14 mouse cellular contexts compared by ENCODE assay signal in genomic region chr6:59409001-59409700, GRCm38 (mm10). TPM values are rescaled to one million over a fixed set of nuclear protein-coding genes. Genes with fewer than 3 reads are reported as not detected.
DNase-seq lines count a peak whose midpoint lies in the region; ATAC-seq and TF ChIP-seq lines count a peak whose summit lies in the region.
"Had no signal": no experiment of that assay in that cellular context is flagged by ENCODE, and none has a peak within 500 bp of the region (broad histone marks: within the 10 kb centered on the region; RNA-seq: fewer than 3 reads in every experiment).

No protein-coding gene starts in this region.

- H3K4me3 ChIP-seq in heart, embryonic 12.5 days = no peak overlapping the region
- H3K4me3 ChIP-seq in lung, embryonic 15.5 days = no peak overlapping the region
- no peak overlapping the region for H3K4me3 ChIP-seq in lung, postnatal 0 days (ENCODE audit: low read depth, low read length)
- no peak overlapping the region for H3K4me3 ChIP-seq in forebrain, postnatal 0 days (ENCODE audit: low read depth, low read length)
- H3K4me3 ChIP-seq: limb, embryonic 10.5 days had no signal

- TF ChIP-seq EP300 in lung, postnatal 0 days (IDR thresholded peaks at IDR 0.05) = no peak

- no peaks in the 10 kb centered on the region for H3K36me3 ChIP-seq in heart, embryonic 12.5 days
- H3K36me3 ChIP-seq in lung, embryonic 15.5 days = no peaks in the 10 kb centered on the region
- no peaks in the 10 kb centered on the region for H3K36me3 ChIP-seq in lung, postnatal 0 days (ENCODE audit: insufficient read depth, low read length)
- H3K36me3 ChIP-seq in forebrain, postnatal 0 days (ENCODE audit: insufficient read depth) = no peaks in the 10 kb centered on the region
- H3K36me3 ChIP-seq: limb, embryonic 10.5 days had no signal

- peak overlapping the region; percentile 28; the same call in 1 of the 2 replicates for H3K27ac ChIP-seq in heart, embryonic 12.5 days (ENCODE audit: poor library complexity, severe bottlenecking)
- H3K27ac ChIP-seq in lung, embryonic 15.5 days = no peak overlapping the region
- no peak overlapping the region for H3K27ac ChIP-seq in lung, postnatal 0 days (ENCODE audit: low read length)
- no peak overlapping the region for H3K27ac ChIP-seq in forebrain, postnatal 0 days (ENCODE audit: low read depth, low read length)
- H3K27ac ChIP-seq: limb, embryonic 10.5 days; liver, embryonic 14.5 days had no signal

- no peak overlapping the region for H3K4me2 ChIP-seq in heart, embryonic 12.5 days
- H3K4me2 ChIP-seq in lung, embryonic 15.5 days = no peak overlapping the region
- no peak overlapping the region for H3K4me2 ChIP-seq in lung, postnatal 0 days (replicated peaks; ENCODE audit: low read depth, low read length)
- H3K4me2 ChIP-seq in forebrain, postnatal 0 days (ENCODE audit: low read depth) = no peak overlapping the region

- ATAC-seq in heart, embryonic 12.5 days (ENCODE audit: insufficient number of reproducible peaks, low FRiP score) = peak; percentile 75; the same call in 1 of the 2 replicates
- peak; percentile 58; the same call in 1 of the 2 replicates for ATAC-seq in lung, embryonic 15.5 days (ENCODE audit: borderline replicate concordance, extremely low read depth, low FRiP score, low TSS enrichment)
- ATAC-seq in lung, postnatal 0 days = no peak
- peak; percentile 80 for ATAC-seq in forebrain, postnatal 0 days
- ATAC-seq: intestine, embryonic 16.5 days had no signal

- TF ChIP-seq CTCF in lung, postnatal 0 days (IDR thresholded peaks at IDR 0.05) = no peak
- no peak for TF ChIP-seq CTCF in forebrain, postnatal 0 days (IDR thresholded peaks at IDR 0.05; ENCODE audit: low read depth)

- H3K9ac ChIP-seq in heart, embryonic 12.5 days = no peak overlapping the region
- H3K9ac ChIP-seq in lung, embryonic 15.5 days = no peak overlapping the region
- H3K9ac ChIP-seq in lung, postnatal 0 days (replicated peaks; ENCODE audit: low read depth) = no peak overlapping the region
- H3K9ac ChIP-seq in forebrain, postnatal 0 days = no peak overlapping the region
- H3K9ac ChIP-seq: liver, embryonic 14.5 days had no signal

- WGBS in heart, embryonic 12.5 days = 26% methylated on average over 3 of the region's 3 CpGs
- 13% methylated on average over 3 of the region's 3 CpGs for WGBS in lung, embryonic 15.5 days
- 27% methylated on average over 3 of the region's 3 CpGs for WGBS in lung, postnatal 0 days
- WGBS in forebrain, postnatal 0 days = 22% methylated on average over 3 of the region's 3 CpGs

- no peaks in the 10 kb centered on the region for H3K9me3 ChIP-seq in heart, embryonic 12.5 days (replicated peaks)
- H3K9me3 ChIP-seq in lung, embryonic 15.5 days = no peaks in the 10 kb centered on the region
- H3K9me3 ChIP-seq in lung, postnatal 0 days (ENCODE audit: low read length) = no peaks in the 10 kb centered on the region
- H3K9me3 ChIP-seq in forebrain, postnatal 0 days (ENCODE audit: low read length) = no peaks in the 10 kb centered on the region
- H3K9me3 ChIP-seq: limb, embryonic 10.5 days had no signal

- H3K27me3 ChIP-seq in heart, embryonic 12.5 days (replicated peaks) = no peaks in the 10 kb centered on the region
- no peaks in the 10 kb centered on the region for H3K27me3 ChIP-seq in lung, embryonic 15.5 days
- H3K27me3 ChIP-seq in lung, postnatal 0 days (replicated peaks; ENCODE audit: insufficient read depth, low read length) = no peaks in the 10 kb centered on the region
- no peaks in the 10 kb centered on the region for H3K27me3 ChIP-seq in forebrain, postnatal 0 days (ENCODE audit: insufficient read depth, low read length)

- no peak for DNase-seq in heart, postnatal 4 days
- no peak for DNase-seq in lung, postnatal 0 days (ENCODE audit: low spot score)
- peak; percentile 50 for DNase-seq in brain, adult 2 months (ENCODE audit: low read depth, low spot score)
- peak; percentile 64 for DNase-seq in forebrain, postnatal 0 days
- no peak for DNase-seq in layer of hippocampus, adult 11-12 months (ENCODE audit: low spot score)
- DNase-seq: cerebellum, adult 11-12 months; gastrocnemius, postnatal 10 days; lung, postnatal 4 days; thymus, adult 18-20 months had no signal

- H3K4me1 ChIP-seq in heart, embryonic 12.5 days (replicated peaks) = peaks cover 33% of the 10 kb centered on the region
- H3K4me1 ChIP-seq in lung, embryonic 15.5 days = peaks cover 20% of the 10 kb centered on the region
- peaks cover 5% of the 10 kb centered on the region; the same call in 1 of the 2 replicates for H3K4me1 ChIP-seq in lung, postnatal 0 days (ENCODE audit: insufficient read depth, low read depth, low read length)
- H3K4me1 ChIP-seq in forebrain, postnatal 0 days (ENCODE audit: insufficient read depth) = peaks cover 4% of the 10 kb centered on the region; the same call in 1 of the 2 replicates

RNA-seq across cellular contexts. Expression of gene Gprin3, which starts 16.9 kb away (rescaled TPM):
- 8.2 and 9.9 TPM in 2 replicates for polyA plus RNA-seq in heart, embryonic 12.5 days (2016; fragmentation: Nextera tagmentation; extraction: Ambion mirVana)
- total RNA-seq in heart, postnatal 4 days (2021) = 1 to 10 TPM; 2.4 TPM
- polyA plus RNA-seq in lung, embryonic 15.5 days (2015; fragmentation: Nextera tagmentation; extraction: Ambion mirVana) = 7.1 and 7.9 TPM in 2 replicates
- 10.8 and 11.2 TPM in 2 replicates for polyA plus RNA-seq in lung, postnatal 0 days (2015; fragmentation: Nextera tagmentation; extraction: Ambion mirVana)
- 16.8 and 22.7 TPM in 2 replicates for total RNA-seq in forebrain, postnatal 0 days (2014; rRNA removed)
- polyA plus RNA-seq in forebrain, postnatal 0 days (2015; fragmentation: Nextera tagmentation; extraction: Ambion mirVana) = 4.2 and 8.8 TPM in 2 replicates

Comparison
In these comparisons a context has a peak if more than half of its experiments do, and no peak if none do; other contexts are left out.
1. DNase-seq: peak in brain, adult 2 months (single experiment) and forebrain, postnatal 0 days (single experiment); none in heart, postnatal 4 days (single experiment), lung, postnatal 0 days (single experiment) and layer of hippocampus, adult 11-12 months (single experiment).